Mouse (Mus musculus): ENCODE results near the gene Tmprss7. TPM values are rescaled to one million over a fixed set of nuclear protein-coding genes. Genes with fewer than 3 reads are reported as not detected.
A peak's percentile ranks its signal among the peaks of the same experiment; 100 is the strongest.

The Tmprss7 gene
- polyA plus RNA-seq, 2 experiments: 0.08 to 0.26 TPM

GRCm38 (mm10) chr16:45623230-45623629 is 70.2 kb downstream of the Tmprss7 start:
- Histone ChIP-seq H3K27me3 (ENCODE audit: control insufficient read depth, insufficient read depth, low read length) (no peaks in the 10 kb centered on the region), H3K4me1 (replicated peaks; ENCODE audit: control insufficient read depth in 2 of 2, insufficient read depth in 2 of 2, low read length in 1 of 2) (peaks cover 3 to 18% of the 10 kb centered on the region in 2 experiments), H3K9ac (replicated peaks) (no peak overlapping the region), H3K36me3 (replicated peaks; ENCODE audit: control insufficient read depth, insufficient read depth, low read depth) (no peaks in the 10 kb centered on the region), H3K4me2 (ENCODE audit: low read depth) (no peak overlapping the region), H3K9me3 (ENCODE audit: control insufficient read depth, low read length) (no peaks in the 10 kb centered on the region), H3K27ac (no peak overlapping the region), H3K4me3 (ENCODE audit: insufficient read depth in 1 of 2, low read depth in 2 of 2, low read length in 2 of 2) (no peak overlapping the region)
- WGBS (ENCODE audit: insufficient replicate concordance): 15% methylated on average over 4 of the region's 4 CpGs
- DNase-seq (ENCODE audit: low read depth in 3 of 3, low spot score in 3 of 3): no peak
- no peak for ATAC-seq (ENCODE audit: insufficient read depth)
- no peak for TF ChIP-seq EP300 (IDR thresholded peaks at IDR 0.05; ENCODE audit: low read depth)
- TF ChIP-seq CTCF (IDR thresholded peaks at IDR 0.05; ENCODE audit: low read depth): no peak

GRCm38 (mm10) chr16:45619751-45620375 is 73.6 kb downstream of the Tmprss7 start:
- no peak for TF ChIP-seq EP300 (IDR thresholded peaks at IDR 0.05; ENCODE audit: low read depth)
- no peak for TF ChIP-seq CTCF (IDR thresholded peaks at IDR 0.05; ENCODE audit: low read depth)
- no peak overlapping the region for H3K9ac ChIP-seq (replicated peaks)
- ATAC-seq (ENCODE audit: insufficient read depth): 0 out of 2 replicates have a peak, but pooled peaks have one; percentile 50
- no peak overlapping the region for H3K4me3 ChIP-seq (ENCODE audit: insufficient read depth in 1 of 2, low read depth in 2 of 2, low read length in 2 of 2)
- H3K36me3 ChIP-seq (replicated peaks; ENCODE audit: control insufficient read depth, insufficient read depth, low read depth): no peaks in the 10 kb centered on the region
- no peaks in the 10 kb centered on the region for H3K27me3 ChIP-seq (ENCODE audit: control insufficient read depth, insufficient read depth, low read length)
- no peak for DNase-seq (ENCODE audit: low read depth in 3 of 3, low spot score in 3 of 3)
- H3K9me3 ChIP-seq (ENCODE audit: control insufficient read depth, low read length): no peaks in the 10 kb centered on the region
- no peak overlapping the region for H3K27ac ChIP-seq
- WGBS (ENCODE audit: insufficient replicate concordance): 27% methylated on average over 8 of the region's 8 CpGs
- H3K4me2 ChIP-seq (ENCODE audit: low read depth): no peak overlapping the region
- peaks cover 3 to 17% of the 10 kb centered on the region in 2 experiments for H3K4me1 ChIP-seq (replicated peaks; ENCODE audit: control insufficient read depth in 2 of 2, insufficient read depth in 2 of 2, low read length in 1 of 2)

DNA sequence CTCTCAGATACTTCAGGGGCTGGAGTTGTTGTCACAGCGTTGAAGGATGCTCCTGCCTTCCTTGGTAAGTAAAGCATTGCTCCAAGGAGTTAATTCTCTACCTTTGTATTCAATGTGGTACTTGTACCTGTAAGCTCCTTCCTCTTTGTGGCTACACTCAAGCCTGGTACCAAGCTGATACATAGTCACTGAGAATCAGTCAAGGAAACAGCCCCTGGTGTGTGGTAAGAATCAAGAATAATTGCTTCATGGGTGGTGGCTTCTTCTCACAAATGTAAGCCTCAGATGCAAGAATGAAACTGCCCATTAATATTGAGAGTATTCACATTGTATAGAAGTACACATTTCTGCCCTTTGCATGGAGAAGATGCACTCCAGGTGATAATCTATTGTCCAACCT is 77.5 kb downstream of the Tmprss7 start:
- no peaks in the 10 kb centered on the region for H3K27me3 ChIP-seq (ENCODE audit: control insufficient read depth, insufficient read depth, low read length)
- TF ChIP-seq CTCF (IDR thresholded peaks at IDR 0.05; ENCODE audit: low read depth) (no peak), EP300 (IDR thresholded peaks at IDR 0.05; ENCODE audit: low read depth) (no peak)
- H3K4me3 ChIP-seq (ENCODE audit: insufficient read depth in 1 of 2, low read depth in 2 of 2, low read length in 2 of 2): no peak overlapping the region
- H3K4me2 ChIP-seq (ENCODE audit: low read depth): no peak overlapping the region
- H3K27ac ChIP-seq: no peak overlapping the region
- ATAC-seq (ENCODE audit: insufficient read depth): no peak
- WGBS (ENCODE audit: insufficient replicate concordance): 77% methylated on average over 1 of the region's 1 CpGs
- no peak for DNase-seq (ENCODE audit: low read depth in 3 of 3, low spot score in 3 of 3)
- H3K36me3 ChIP-seq (replicated peaks; ENCODE audit: control insufficient read depth, insufficient read depth, low read depth): no peaks in the 10 kb centered on the region
- H3K9me3 ChIP-seq (ENCODE audit: control insufficient read depth, low read length): no peaks in the 10 kb centered on the region
- H3K4me1 ChIP-seq (replicated peaks; ENCODE audit: control insufficient read depth in 2 of 2, insufficient read depth in 2 of 2, low read length in 1 of 2): peaks cover 3 to 11% of the 10 kb centered on the region in 2 experiments
- H3K9ac ChIP-seq (replicated peaks): no peak overlapping the region

GRCm38 (mm10) chr16:45613247-45613646 is 80.2 kb downstream of the Tmprss7 start:
- Histone ChIP-seq H3K9ac (replicated peaks) (no peak overlapping the region), H3K9me3 (ENCODE audit: control insufficient read depth, low read length) (no peaks in the 10 kb centered on the region), H3K27ac (no peak overlapping the region), H3K36me3 (replicated peaks; ENCODE audit: control insufficient read depth, insufficient read depth, low read depth) (no peaks in the 10 kb centered on the region), H3K4me2 (ENCODE audit: low read depth) (no peak overlapping the region), H3K4me3 (ENCODE audit: insufficient read depth in 1 of 2, low read depth in 2 of 2, low read length in 2 of 2) (no peak overlapping the region), H3K4me1 (replicated peaks; ENCODE audit: control insufficient read depth in 2 of 2, insufficient read depth in 2 of 2, low read length in 1 of 2) (peaks cover 0 to 4% of the 10 kb centered on the region in 2 experiments; a peak in 2 of 4 replicates), H3K27me3 (ENCODE audit: control insufficient read depth, insufficient read depth, low read length) (no peaks in the 10 kb centered on the region)
- ATAC-seq (ENCODE audit: insufficient read depth) (no peak), DNase-seq (ENCODE audit: low read depth in 3 of 3, low spot score in 3 of 3) (no peak)
- 71% methylated on average over 2 of the region's 2 CpGs for WGBS (ENCODE audit: insufficient replicate concordance)
- TF ChIP-seq EP300 (IDR thresholded peaks at IDR 0.05; ENCODE audit: low read depth): no peak
- TF ChIP-seq CTCF (IDR thresholded peaks at IDR 0.05; ENCODE audit: low read depth): no peak

- no peak within 1 kb of the TSS for H3K4me2 ChIP-seq (ENCODE audit: low read depth)
- no peaks in the 10 kb centered on the region for H3K27me3 ChIP-seq (ENCODE audit: control insufficient read depth, insufficient read depth, low read length)
- no peak for TF ChIP-seq EP300 (IDR thresholded peaks at IDR 0.05; ENCODE audit: low read depth)
- TF ChIP-seq CTCF (IDR thresholded peaks at IDR 0.05; ENCODE audit: low read depth): no peak
- H3K36me3 ChIP-seq (replicated peaks; ENCODE audit: control insufficient read depth, insufficient read depth, low read depth): no peaks in the 10 kb centered on the region
- WGBS (ENCODE audit: insufficient replicate concordance): 31% methylated on average over 4 of the region's 4 CpGs
- H3K4me3 ChIP-seq (ENCODE audit: insufficient read depth in 1 of 2, low read depth in 2 of 2, low read length in 2 of 2): no peak within 1 kb of the TSS
- no peak within 1 kb of the TSS for H3K27ac ChIP-seq
- H3K4me1 ChIP-seq (replicated peaks; ENCODE audit: control insufficient read depth in 2 of 2, insufficient read depth in 2 of 2, low read length in 1 of 2): peaks cover 0 to 4% of the 10 kb centered on the region in 2 experiments; a peak in 2 of 4 replicates
- no peak within 1 kb of the TSS for H3K9ac ChIP-seq (replicated peaks)
- ATAC-seq (ENCODE audit: insufficient read depth): no peak
- no peaks in the 10 kb centered on the region for H3K9me3 ChIP-seq (ENCODE audit: control insufficient read depth, low read length)
- DNase-seq (ENCODE audit: low read depth in 3 of 3, low spot score in 3 of 3): no peak
Measured at GRCm38 (mm10) chr16:45610267-45610666, 83.2 kb downstream of the Tmprss7 start, which contains the start of gene Gcsam. Gcsam (plus strand) TSS chr16:45610380.
